Mouse (Mus musculus): ENCODE results near the gene Mrps21.
"Not testable (repeated sequence)": the region's sequence is repeated elsewhere in the genome, so short reads cannot be mapped to it uniquely, and the experiment has no call there.

Gene Mrps21

GRCm38 (mm10) chr3:95892066-95893052 lies 21.0 kb upstream of the Mrps21 start:
- DNase-seq (ENCODE audit: low read depth): no peak

GRCm38 (mm10) chr3:95891211-95892065 lies 20.1 kb upstream of the Mrps21 start, which contains the start of gene BC028528:
TSS of gene BC028528 (minus strand) at chr3:95892005.
- no peak for DNase-seq (ENCODE audit: low read depth)

GRCm38 (mm10) chr3:95889664-95890063 lies 18.3 kb upstream of the Mrps21 start:
- no peak for DNase-seq (ENCODE audit: low read depth)

GRCm38 (mm10) chr3:95887596-95887995 lies 16.3 kb upstream of the Mrps21 start:
- DNase-seq (ENCODE audit: low read depth): no peak

- DNase-seq (ENCODE audit: low read depth): no peak
Measured at GRCm38 (mm10) chr3:95884400-95884799, 13.1 kb upstream of the Mrps21 start.

GRCm38 (mm10) chr3:95882816-95883425 lies 11.6 kb upstream of the Mrps21 start:
- DNase-seq (ENCODE audit: low read depth): peak; percentile 79

GRCm38 (mm10) chr3:95881979-95882815 lies 10.9 kb upstream of the Mrps21 start, which contains the start of gene Ciart:
TSS of gene Ciart (minus strand) at chr3:95882251.
- peak; percentile 95 for DNase-seq (ENCODE audit: low read depth)

- no peak for DNase-seq (ENCODE audit: low read depth)
Measured at GRCm38 (mm10) chr3:95879063-95879462, 7.7 kb upstream of the Mrps21 start.

- no peak for DNase-seq (ENCODE audit: low read depth)
Measured at GRCm38 (mm10) chr3:95872048-95872447, 729 bp upstream of the Mrps21 start.

- no peak for DNase-seq (ENCODE audit: low read depth)
Measured at GRCm38 (mm10) chr3:95870976-95871375, 343 bp downstream of the Mrps21 start.

GRCm38 (mm10) chr3:95867408-95867807 lies 3.9 kb downstream of the Mrps21 start:
- no peak for DNase-seq (ENCODE audit: low read depth)

- no peak for DNase-seq (ENCODE audit: low read depth)
Measured at GRCm38 (mm10) chr3:95866071-95866470, 5.2 kb downstream of the Mrps21 start.

GRCm38 (mm10) chr3:95865571-95865970 lies 5.7 kb downstream of the Mrps21 start:
- no peak for DNase-seq (ENCODE audit: low read depth)

- no peak for DNase-seq (ENCODE audit: low read depth)
Measured at GRCm38 (mm10) chr3:95865050-95865449, 6.3 kb downstream of the Mrps21 start.

- DNase-seq (ENCODE audit: low read depth): no peak
Measured at GRCm38 (mm10) chr3:95863578-95863977, 7.7 kb downstream of the Mrps21 start.

GRCm38 (mm10) chr3:95861796-95862195 lies 9.5 kb downstream of the Mrps21 start:
- DNase-seq (ENCODE audit: low read depth): peak; percentile 95

- peak; percentile 74 for DNase-seq (ENCODE audit: low read depth)
Measured at GRCm38 (mm10) chr3:95861216-95861615, 10.1 kb downstream of the Mrps21 start.

- DNase-seq (ENCODE audit: low read depth): peak; percentile 55
Measured at GRCm38 (mm10) chr3:95860323-95860722, 11.0 kb downstream of the Mrps21 start.

GRCm38 (mm10) chr3:95858278-95858677 lies 13.0 kb downstream of the Mrps21 start:
- DNase-seq (ENCODE audit: low read depth): not testable (repeated sequence)

GRCm38 (mm10) chr3:95857050-95857449 lies 14.3 kb downstream of the Mrps21 start:
- DNase-seq (ENCODE audit: low read depth): not testable (repeated sequence)

- DNase-seq (ENCODE audit: low read depth): no peak
Measured at GRCm38 (mm10) chr3:95856115-95856514, 15.2 kb downstream of the Mrps21 start.

Measured in induced T-regulatory cell, adult 2 months (primary cell).